Mouse (Mus musculus) adrenal gland, postnatal 36 days (tissue): ENCODE measurements at regions not wholly inside any gene's neighbourhood (a gene's known extent, or its start where the extent isn't known, plus 50 kb on each side); places are given as distances from the start of the nearest gene placed in this dataset.

Experiments
- DNase-seq, 2 experiments: peaks; one replicate each; pipeline ENCODE4 v3.0.0; 2021; ENCODE audit warnings: mixed read lengths in 1 of 2

- no peak for DNase-seq
Measured at GRCm38 (mm10) chr15:95714408-95714807, 58.6 kb upstream of the Dbx2 start.

GRCm38 (mm10) chr15:95715941-95716340 is 60.2 kb upstream of the Dbx2 start:
- no peak for DNase-seq

- DNase-seq = peak in 1 of 2 experiments; percentile 3
Measured at GRCm38 (mm10) chr15:95723699-95724098, 66.9 kb upstream of the Ano6 start.

GRCm38 (mm10) chr15:95725866-95726265 is 64.8 kb upstream of the Ano6 start:
- peak; percentile 38 to 52 for DNase-seq

- no peak for DNase-seq
Measured at GRCm38 (mm10) chr15:95726516-95726915, 64.1 kb upstream of the Ano6 start.

- no peak for DNase-seq
Measured at GRCm38 (mm10) chr15:95735746-95736145, 54.9 kb upstream of the Ano6 start.
